Mouse (Mus musculus) limb, embryonic 10.5 days (tissue): Measurements from ENCODE around the gene Hpcal1. TPM values are rescaled to one million over a fixed set of nuclear protein-coding genes. Genes with fewer than 3 reads are reported as not detected.

Source experiments
- DNase-seq: peaks from one replicate; pipeline ENCODE4 v3.0.0-alpha.2; 2017; ENCODE audit warnings: low spot score
- H3K27ac ChIP-seq: fragments of 300-500 bp; sonication (generic); 2 replicates; pipeline ENCODE4 v1.5.1; 2016; ENCODE audit warnings: mild to moderate bottlenecking
- H3K27me3 ChIP-seq: fragments of 300-500 bp; sonication (generic); 2 replicates; pipeline ENCODE4 v1.6.1; 2016; ENCODE audit warnings: low read depth, mild to moderate bottlenecking; ENCODE audit not compliant: poor library complexity, severe bottlenecking
- H3K36me3 ChIP-seq: fragments of 300-500 bp; sonication (generic); 2 replicates; pipeline ENCODE4 v1.6.1; 2016; ENCODE audit warnings: mild to moderate bottlenecking, moderate library complexity
- H3K4me1 ChIP-seq: fragments of 300-500 bp; sonication (generic); 2 replicates; pipeline ENCODE4 v1.6.1; 2016
- H3K4me3 ChIP-seq: fragments of 300-500 bp; sonication (generic); 2 replicates; pipeline ENCODE4 v1.5.1; 2016; ENCODE audit warnings: mild to moderate bottlenecking, moderate library complexity
- H3K9me3 ChIP-seq: fragments of 300-500 bp; sonication (generic); replicated peaks from 2 replicates; pipeline ENCODE4 v1.6.1; 2016; ENCODE audit warnings: mild to moderate bottlenecking
- WGBS: fragments of 180-500 bp; shearing (Covaris S2); methylation state at CpG from one replicate; pipeline ENCODE4 v1.1.7; 2016; 5-methylcytosine and 5-hydroxymethylcytosine counted together
- polyA plus RNA-seq: library from polyadenylated mRNA; unstranded; fragments of >200 nt; fragmentation: Nextera tagmentation; extraction: Ambion mirVana; gene quantifications from 2 replicates; pipeline ENCODE4 v1.2.1, GENCODE M21; 2016

Hpcal1 gene
- polyA plus RNA-seq, 1 experiment from 2014 or later = 34.2 TPM

DNA sequence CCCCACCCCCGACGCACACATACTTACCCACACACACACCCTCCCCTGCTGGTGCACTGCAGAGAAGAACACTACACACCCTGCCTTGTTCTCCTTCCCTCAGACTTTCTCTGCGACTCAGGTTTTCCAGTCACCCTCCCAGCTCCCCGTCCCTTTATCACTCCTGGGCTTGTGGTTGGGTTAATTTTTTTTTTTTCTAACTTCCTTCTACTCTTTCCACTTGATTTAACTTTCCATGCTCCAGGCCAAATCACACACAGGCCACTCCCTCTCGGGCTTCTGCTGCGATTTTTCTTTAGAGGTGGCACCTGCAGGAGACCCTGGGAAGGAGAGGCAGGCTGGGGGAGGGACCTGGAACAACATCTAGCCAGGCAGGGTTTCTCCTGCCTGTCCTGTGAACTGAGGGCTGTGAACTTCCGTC lies 24.7 kb upstream of the Hpcal1 start:
- 64% methylated on average over 7 of the region's 7 CpGs for WGBS
- Histone ChIP-seq H3K9me3 (no peaks in the 10 kb centered on the region), H3K36me3 (no peaks in the 10 kb centered on the region), H3K27me3 (no peaks in the 10 kb centered on the region), H3K4me1 (peaks cover 6% of the 10 kb centered on the region), H3K4me3 (no peak overlapping the region), H3K27ac (no peak overlapping the region)
- DNase-seq = no peak

- Histone ChIP-seq H3K27ac (no peak overlapping the region), H3K9me3 (no peaks in the 10 kb centered on the region), H3K36me3 (no peaks in the 10 kb centered on the region), H3K4me3 (no peak overlapping the region), H3K4me1 (peaks cover 3% of the 10 kb centered on the region), H3K27me3 (no peaks in the 10 kb centered on the region)
- 85% methylated on average over 2 of the region's 2 CpGs for WGBS
- DNase-seq = no peak
Measured at GRCm38 (mm10) chr12:17666616-17667015, 24.0 kb upstream of the Hpcal1 start.

- 75% methylated on average over 7 of the region's 7 CpGs for WGBS
- Histone ChIP-seq H3K27ac (0 out of 2 replicates have a peak overlapping the region, but pooled peaks have one; percentile 36), H3K4me1 (peaks cover 10% of the 10 kb centered on the region), H3K36me3 (no peaks in the 10 kb centered on the region), H3K9me3 (no peaks in the 10 kb centered on the region), H3K27me3 (no peaks in the 10 kb centered on the region), H3K4me3 (no peak overlapping the region)
- no peak for DNase-seq
Measured at GRCm38 (mm10) chr12:17673729-17674128, 16.9 kb upstream of the Hpcal1 start.

DNA sequence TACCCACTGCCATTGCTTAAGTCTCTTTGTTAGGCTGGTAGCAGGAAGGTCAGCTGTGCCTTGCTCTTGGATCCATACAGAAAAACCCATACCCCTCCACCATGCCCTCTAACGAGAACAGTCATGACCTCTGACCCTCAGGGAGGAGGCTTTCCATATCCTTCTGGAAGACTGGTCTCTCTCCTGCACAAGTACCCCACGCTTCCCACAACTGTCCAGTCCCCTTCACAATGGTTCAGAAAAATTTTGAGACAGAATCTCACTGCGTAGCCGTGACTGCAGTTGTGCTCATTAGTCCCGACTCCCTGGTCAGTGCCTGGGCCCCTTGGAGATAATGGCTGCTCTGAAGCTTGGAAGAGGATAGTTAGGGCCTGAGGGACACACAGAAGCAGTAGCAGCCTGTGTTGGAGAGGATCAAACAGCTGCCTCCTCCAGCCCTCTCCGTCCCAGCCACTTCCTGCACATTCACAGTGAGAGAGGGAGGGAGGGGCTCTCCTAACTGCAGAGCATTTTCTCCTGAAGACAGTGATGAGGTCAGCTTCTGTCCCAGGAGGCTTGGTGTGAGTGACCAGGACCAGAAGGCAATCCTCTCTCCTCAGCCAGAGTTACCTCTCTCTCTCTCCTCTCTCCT lies 16.4 kb upstream of the Hpcal1 start:
- Histone ChIP-seq H3K9me3 (no peaks in the 10 kb centered on the region), H3K27me3 (no peaks in the 10 kb centered on the region), H3K27ac (peak overlapping the region; percentile 36; the same call in 1 of the 2 replicates), H3K4me3 (no peak overlapping the region), H3K36me3 (no peaks in the 10 kb centered on the region), H3K4me1 (peaks cover 10% of the 10 kb centered on the region)
- WGBS = 44% methylated on average over 6 of the region's 6 CpGs
- no peak for DNase-seq

DNA sequence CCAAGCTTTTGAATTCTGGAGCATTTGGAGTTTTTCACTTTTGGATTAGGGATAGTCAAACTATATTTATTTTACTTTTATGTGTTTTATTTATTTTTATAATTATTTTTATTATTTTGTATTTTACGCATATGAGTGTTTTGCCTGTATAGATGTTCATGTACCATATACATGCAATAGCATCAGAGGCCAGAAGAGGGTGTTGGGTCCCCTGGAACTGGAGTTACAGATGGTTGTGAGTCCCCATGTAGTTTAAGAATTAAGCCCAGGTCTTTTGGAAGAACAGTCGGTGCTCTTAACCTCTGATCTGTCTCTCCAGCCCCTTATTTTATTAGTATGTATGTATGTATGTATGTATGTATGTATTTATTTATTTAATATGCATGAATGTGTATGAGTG lies 12.9 kb upstream of the Hpcal1 start:
- H3K36me3 ChIP-seq = no peaks in the 10 kb centered on the region
- peaks cover 10% of the 10 kb centered on the region for H3K4me1 ChIP-seq
- no peaks in the 10 kb centered on the region for H3K27me3 ChIP-seq
- H3K9me3 ChIP-seq = no peaks in the 10 kb centered on the region
- H3K4me3 ChIP-seq = no peak overlapping the region
- WGBS = 84% methylated on average over 2 of the region's 2 CpGs
- no peak for DNase-seq
- no peak overlapping the region for H3K27ac ChIP-seq

DNA sequence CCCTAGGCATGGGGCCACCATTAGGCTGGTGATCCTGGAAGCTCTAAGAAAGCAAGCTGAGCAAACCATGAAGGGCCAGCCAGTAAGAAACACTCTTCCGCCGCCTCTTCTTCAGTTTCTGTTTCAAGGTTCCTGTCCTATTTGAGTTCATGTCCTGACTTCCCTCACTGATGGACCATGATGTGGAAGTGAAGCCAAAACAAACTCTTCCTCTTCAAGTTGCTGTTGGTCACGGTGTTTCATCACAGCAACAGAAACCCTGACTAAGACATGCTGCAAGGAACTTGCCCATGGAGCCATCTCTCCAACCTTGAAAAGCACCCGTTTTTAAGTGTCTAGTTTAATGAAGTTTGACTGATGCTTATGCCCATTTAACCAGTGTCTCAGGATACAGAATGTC lies 11.1 kb upstream of the Hpcal1 start:
- Histone ChIP-seq H3K36me3 (no peaks in the 10 kb centered on the region), H3K4me3 (no peak overlapping the region), H3K27me3 (no peaks in the 10 kb centered on the region), H3K4me1 (peaks cover 2% of the 10 kb centered on the region), H3K27ac (no peak overlapping the region), H3K9me3 (no peaks in the 10 kb centered on the region)
- 90% methylated on average over 4 of the region's 4 CpGs for WGBS
- no peak for DNase-seq

DNA sequence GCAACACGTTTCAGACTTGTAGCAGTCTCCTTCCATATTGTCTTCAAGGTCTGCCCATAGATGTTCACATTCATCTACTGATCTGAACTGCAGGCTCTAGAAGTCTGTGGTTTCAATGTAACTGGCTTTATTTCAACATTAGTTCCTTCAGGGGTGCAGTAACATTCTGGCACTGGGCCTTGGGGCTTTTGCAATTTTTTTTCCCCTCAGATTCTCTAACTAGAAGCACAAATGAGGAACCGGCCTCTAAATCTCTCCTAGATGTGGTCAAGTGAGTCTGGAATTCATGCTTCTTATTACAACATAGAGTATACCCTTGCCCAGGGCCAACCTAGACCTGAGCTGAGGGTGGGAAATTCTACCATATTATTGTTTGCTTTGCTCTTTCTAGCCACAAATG lies 8.5 kb upstream of the Hpcal1 start:
- Histone ChIP-seq H3K36me3 (no peaks in the 10 kb centered on the region), H3K9me3 (no peaks in the 10 kb centered on the region), H3K27ac (no peak overlapping the region), H3K27me3 (no peaks in the 10 kb centered on the region), H3K4me3 (no peak overlapping the region), H3K4me1 (no peaks in the 10 kb centered on the region)
- DNase-seq = no peak
- WGBS = 93% methylated on average over 2 of the region's 2 CpGs

GRCm38 (mm10) chr12:17684315-17684714 lies 6.3 kb upstream of the Hpcal1 start:
- H3K27ac ChIP-seq = no peak overlapping the region
- no peaks in the 10 kb centered on the region for H3K36me3 ChIP-seq
- H3K4me3 ChIP-seq = no peak overlapping the region
- no peaks in the 10 kb centered on the region for H3K9me3 ChIP-seq
- H3K27me3 ChIP-seq = no peaks in the 10 kb centered on the region
- H3K4me1 ChIP-seq = no peaks in the 10 kb centered on the region
- no peak for DNase-seq
- 89% methylated on average over 1 of the region's 1 CpGs for WGBS

- H3K4me3 ChIP-seq = no peak overlapping the region
- H3K27me3 ChIP-seq = no peaks in the 10 kb centered on the region
- H3K27ac ChIP-seq = no peak overlapping the region
- H3K36me3 ChIP-seq = no peaks in the 10 kb centered on the region
- H3K9me3 ChIP-seq = no peaks in the 10 kb centered on the region
- no peak for DNase-seq
- peaks cover 9% of the 10 kb centered on the region; the same call in 1 of the 2 replicates for H3K4me1 ChIP-seq
- WGBS = 74% methylated on average over 2 of the region's 2 CpGs
Measured at GRCm38 (mm10) chr12:17686116-17686515, 4.5 kb upstream of the Hpcal1 start.

GRCm38 (mm10) chr12:17688913-17689312 lies 1.7 kb upstream of the Hpcal1 start:
- H3K9me3 ChIP-seq = no peaks in the 10 kb centered on the region
- no peak for DNase-seq
- no peaks in the 10 kb centered on the region for H3K27me3 ChIP-seq
- no peak overlapping the region for H3K27ac ChIP-seq
- WGBS = 95% methylated on average over 3 of the region's 3 CpGs
- H3K4me1 ChIP-seq = peaks cover 37% of the 10 kb centered on the region
- H3K4me3 ChIP-seq = no peak overlapping the region
- no peaks in the 10 kb centered on the region for H3K36me3 ChIP-seq

DNA sequence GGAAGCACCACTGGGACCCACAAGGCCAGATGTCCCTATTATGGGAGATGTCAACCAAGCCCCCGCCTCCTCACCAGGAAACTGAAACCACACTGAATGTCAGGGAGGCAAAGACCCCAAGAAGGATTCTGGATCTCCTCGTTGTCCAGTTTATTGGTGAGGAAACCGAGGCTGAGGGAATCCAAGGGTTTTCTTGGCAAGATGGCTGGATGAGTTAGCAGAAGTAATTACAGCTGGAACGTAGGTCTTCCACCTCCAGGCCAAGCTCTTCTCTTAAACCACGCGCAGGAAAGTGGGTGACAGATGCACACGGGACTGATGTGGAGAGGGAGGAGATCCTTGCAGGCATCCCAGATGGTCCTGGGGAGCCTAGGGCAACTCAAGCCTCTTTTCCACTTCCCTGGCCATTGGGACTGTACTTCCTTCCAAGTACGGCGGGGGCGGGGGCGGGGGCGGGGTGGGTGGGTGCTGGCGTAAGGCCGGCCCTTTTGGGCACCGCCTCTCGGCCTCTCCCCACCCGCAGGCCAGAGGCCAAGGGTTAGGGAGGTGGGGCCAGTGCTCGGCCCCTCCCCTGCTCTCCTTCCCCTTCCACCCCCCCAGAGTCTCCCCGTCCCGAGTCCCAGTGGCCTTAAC lies 609 bp upstream of the Hpcal1 start:
- DNase-seq = no peak
- WGBS = 14% methylated on average over 20 of the region's 20 CpGs
- H3K36me3 ChIP-seq = no peaks in the 10 kb centered on the region
- no peaks in the 10 kb centered on the region for H3K27me3 ChIP-seq
- peaks cover 48% of the 10 kb centered on the region for H3K4me1 ChIP-seq
- peak overlapping the region; percentile 89 for H3K27ac ChIP-seq
- no peaks in the 10 kb centered on the region for H3K9me3 ChIP-seq
- H3K4me3 ChIP-seq = peak overlapping the region; percentile 83

DNA sequence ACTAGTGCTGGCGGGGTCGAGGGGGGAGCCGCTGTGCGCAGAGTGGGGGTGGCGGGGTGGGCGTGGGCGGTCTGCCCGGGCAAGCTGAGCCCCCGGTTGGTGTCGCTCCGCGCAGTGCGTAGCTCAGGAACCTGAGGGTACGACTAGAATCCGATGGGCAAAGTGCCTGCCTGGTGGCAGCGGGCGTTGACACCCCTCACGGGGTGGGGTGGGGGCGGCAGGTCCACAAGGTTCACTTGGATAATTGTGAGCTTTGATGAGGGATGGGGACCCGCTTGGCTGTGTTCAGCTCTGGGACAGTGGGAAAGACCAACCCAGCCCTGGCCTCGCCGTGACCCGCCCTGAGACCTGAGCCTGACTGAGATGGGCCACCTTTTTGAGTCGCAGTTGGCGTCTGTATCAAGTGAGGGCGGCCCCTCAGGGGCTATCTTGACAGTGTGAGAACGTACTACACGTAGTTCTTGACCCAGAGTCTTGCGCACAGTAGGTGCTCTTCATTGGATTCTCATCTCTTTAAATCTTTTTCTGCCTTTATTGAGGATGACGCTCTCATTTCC lies 742 bp downstream of the Hpcal1 start:
- H3K4me1 ChIP-seq = peaks cover 57% of the 10 kb centered on the region
- peak; percentile 70 for DNase-seq
- WGBS = under 1% methylated on average over 30 of the region's 30 CpGs

GRCm38 (mm10) chr12:17691891-17692321 lies 1.2 kb downstream of the Hpcal1 start:
- WGBS = under 1% methylated on average over 23 of the region's 23 CpGs
- no peaks in the 10 kb centered on the region for H3K36me3 ChIP-seq
- peak; percentile 49 for DNase-seq
- H3K27ac ChIP-seq = peak overlapping the region; percentile 89
- no peaks in the 10 kb centered on the region for H3K27me3 ChIP-seq
- H3K4me1 ChIP-seq = peaks cover 58% of the 10 kb centered on the region
- H3K9me3 ChIP-seq = no peaks in the 10 kb centered on the region
- peak overlapping the region; percentile 83 for H3K4me3 ChIP-seq

More for the DNA sequence above, 742 bp downstream of the Hpcal1 start:
- Histone ChIP-seq H3K36me3 (no peaks in the 10 kb centered on the region), H3K4me3 (peak overlapping the region; percentile 83), H3K9me3 (no peaks in the 10 kb centered on the region), H3K27me3 (no peaks in the 10 kb centered on the region), H3K27ac (peak overlapping the region; percentile 89)
